Mouse (Mus musculus) CH12.LX (cell line): ENCODE measurements around the gene Prpsap2.

Source experiments
- CTCF ChIP-seq, 2 experiments: IDR thresholded peaks in 1 of 2; conservative IDR thresholded peaks in 1 of 2; 2 replicates each; pipeline ENCODE4 v1.5.1; 2011 to 2012; ENCODE audit warnings: low read depth in 2 of 2, low read length in 2 of 2, improper control_type of control experiment in 1 of 2, inconsistent platforms in 1 of 2, mild to moderate bottlenecking in 1 of 2, moderate library complexity in 1 of 2
- MAX ChIP-seq: IDR thresholded peaks from 2 replicates; pipeline ENCODE4 v1.6.1; 2011; ENCODE audit warnings: low read length, improper control_type of control experiment
- MAZ ChIP-seq: IDR thresholded peaks from 2 replicates; pipeline ENCODE4 v1.6.1; 2012; ENCODE audit warnings: low read depth, mild to moderate bottlenecking, inconsistent platforms, low read length, improper control_type of control experiment, moderate library complexity
- MEF2A ChIP-seq: IDR thresholded peaks from 2 replicates; pipeline ENCODE4 v1.6.1; 2014; ENCODE audit warnings: low read depth, mild to moderate bottlenecking, inconsistent platforms, low read length, improper control_type of control experiment, borderline replicate concordance
- PAX5 ChIP-seq: IDR thresholded peaks from 2 replicates; pipeline ENCODE4 v1.6.1; 2012; ENCODE audit warnings: low read length, inconsistent platforms, mixed read lengths
- ZC3H11A ChIP-seq: IDR thresholded peaks from 2 replicates; pipeline ENCODE4 v1.6.1; 2012; ENCODE audit warnings: low read depth, mild to moderate bottlenecking, inconsistent platforms, low read length, improper control_type of control experiment

GRCm38 (mm10) chr11:61760518-61760917 lies 1.4 kb downstream of the Prpsap2 start:
- no peak for TF ChIP-seq ZC3H11A
- TF ChIP-seq PAX5, result no peak
- peak in 1 of 2 experiments; percentile 64; a peak in 2 of 4 replicates for TF ChIP-seq CTCF (conservative IDR thresholded peaks at IDR 0.05 in 1 of 2, IDR thresholded peaks at IDR 0.05 in 1 of 2; ENCODE audit: low read depth in 2 of 2, low read length in 2 of 2)
- no peak for TF ChIP-seq MAZ
- no peak for TF ChIP-seq MEF2A
- TF ChIP-seq MAX, result peak; percentile 94
